Comparison of ENCODE assay signal across 8 mouse cellular contexts in genomic region chr16:32645361-32645914, GRCm38 (mm10). TPM values are rescaled to one million over a fixed set of nuclear protein-coding genes. Genes with fewer than 3 reads are reported as not detected.
A peak's percentile ranks its signal among the peaks of the same experiment; 100 is the strongest.
DNase-seq lines count a peak whose midpoint lies in the region; ATAC-seq and TF ChIP-seq lines count a peak whose summit lies in the region.

No protein-coding gene starts in this region.

- H3K36me3 ChIP-seq in forebrain, embryonic 14.5 days (ENCODE audit: control insufficient read depth, insufficient read depth, low read length) = no peaks in the 10 kb centered on the region
- H3K36me3 ChIP-seq in kidney, adult 2 months (ENCODE audit: control insufficient read depth, insufficient read depth, low read length) = no peaks in the 10 kb centered on the region
- no peaks in the 10 kb centered on the region for H3K36me3 ChIP-seq in lung, embryonic 14.5 days (ENCODE audit: insufficient read depth)

- peak overlapping the region; percentile 72 for H3K4me2 ChIP-seq in forebrain, embryonic 14.5 days (ENCODE audit: low read length)
- H3K4me2 ChIP-seq in lung, embryonic 14.5 days = peak overlapping the region; percentile 88

- no peak for TF ChIP-seq POLR2A in kidney, adult 2 months (IDR thresholded peaks at IDR 0.05; ENCODE audit: low read depth, low read length)

- peak; percentile 21; the same call in 1 of the 2 replicates for TF ChIP-seq CTCF in kidney, adult 2 months (conservative IDR thresholded peaks at IDR 0.05; ENCODE audit: insufficient read depth, insufficient read length, low read depth, low read length)
- peak; percentile 54 for TF ChIP-seq CTCF in lung, embryonic 14.5 days (IDR thresholded peaks at IDR 0.05; ENCODE audit: low read depth)

- ATAC-seq in forebrain, embryonic 14.5 days = peak; percentile 23; the same call in 1 of the 2 replicates
- ATAC-seq in lung, embryonic 14.5 days (ENCODE audit: insufficient read depth) = peak; percentile 12; the same call in 1 of the 2 replicates

- 13% methylated on average over 14 of the region's 14 CpGs for WGBS in forebrain, embryonic 14.5 days
- WGBS in kidney, adult 2 months = 13% methylated on average over 14 of the region's 14 CpGs
- WGBS in lung, embryonic 14.5 days = 16% methylated on average over 14 of the region's 14 CpGs

- peaks cover 20% of the 10 kb centered on the region for H3K4me1 ChIP-seq in forebrain, embryonic 14.5 days (ENCODE audit: control insufficient read depth, insufficient read depth, low read length)
- peaks cover 9% of the 10 kb centered on the region for H3K4me1 ChIP-seq in kidney, adult 2 months (ENCODE audit: control insufficient read depth, insufficient read depth, low read length)
- peaks cover 15% of the 10 kb centered on the region for H3K4me1 ChIP-seq in lung, embryonic 14.5 days (ENCODE audit: insufficient read depth)

- H3K9me3 ChIP-seq in forebrain, embryonic 14.5 days (replicated peaks; ENCODE audit: control insufficient read depth, low read length) = no peaks in the 10 kb centered on the region
- H3K9me3 ChIP-seq in lung, embryonic 14.5 days (ENCODE audit: low read depth, low read length) = no peaks in the 10 kb centered on the region

- peak; percentile 58 to 60 for DNase-seq in urinary bladder, adult 18-20 months (ENCODE audit: low spot score in 2 of 2)
- no peak for DNase-seq in urinary bladder, postnatal 25 days (ENCODE audit: low spot score)
- peak; percentile 74 for DNase-seq in c-Kit-positive CD71-positive TER-119-negative erythroid progenitor cells, embryonic 14.5 days (ENCODE audit: low read depth)
- DNase-seq in forebrain, embryonic 14.5 days (ENCODE audit: low spot score) = peak; percentile 74
- DNase-seq in kidney, adult 2 months = peak; percentile 80
- no peak for DNase-seq in lung, embryonic 14.5 days
- peak; percentile 46 for DNase-seq in retina, embryonic 14.5 days (ENCODE audit: low spot score)
- no peak for DNase-seq in ovary, postnatal 10 days (ENCODE audit: low spot score)

- peak overlapping the region; percentile 91 for H3K9ac ChIP-seq in forebrain, embryonic 14.5 days (ENCODE audit: low read length)
- peak overlapping the region; percentile 87; the same call in 1 of the 2 replicates for H3K9ac ChIP-seq in lung, embryonic 14.5 days

- H3K27me3 ChIP-seq in forebrain, embryonic 14.5 days (replicated peaks; ENCODE audit: control insufficient read depth, insufficient read depth, low read length) = no peaks in the 10 kb centered on the region
- H3K27me3 ChIP-seq in kidney, adult 2 months (replicated peaks; ENCODE audit: control insufficient read depth, insufficient read depth, low read length) = no peaks in the 10 kb centered on the region
- H3K27me3 ChIP-seq in lung, embryonic 14.5 days (ENCODE audit: insufficient read depth, low read length) = no peaks in the 10 kb centered on the region

- peak overlapping the region; percentile 89 for H3K4me3 ChIP-seq in forebrain, embryonic 14.5 days (ENCODE audit: low read depth, low read length)
- peak overlapping the region; percentile 74; the same call in 1 of the 2 replicates for H3K4me3 ChIP-seq in kidney, adult 2 months (ENCODE audit: insufficient read depth, low read depth, low read length)
- peak overlapping the region; percentile 91 for H3K4me3 ChIP-seq in lung, embryonic 14.5 days (ENCODE audit: low read depth, low read length)

- peak overlapping the region; percentile 35 for H3K27ac ChIP-seq in forebrain, embryonic 14.5 days (ENCODE audit: low read depth, low read length)
- H3K27ac ChIP-seq in kidney, adult 2 months (ENCODE audit: insufficient read depth, low read depth, low read length) = no peak overlapping the region
- no peak overlapping the region; the same call in 1 of the 2 replicates for H3K27ac ChIP-seq in lung, embryonic 14.5 days (ENCODE audit: low read depth)

RNA-seq across cellular contexts. Expression of gene Tnk2, which starts 1.8 kb away (rescaled TPM):
- 11.2 and 13.1 TPM in 2 replicates for polyA plus RNA-seq in forebrain, embryonic 14.5 days (2014; fragmentation: Nextera tagmentation; extraction: Ambion mirVana)
- polyA plus RNA-seq in kidney, adult 2 months (2012; rRNA removed) = 35.8 and 40.8 TPM in 2 replicates
- 20.0 and 21.6 TPM in 2 replicates for polyA plus RNA-seq in lung, embryonic 14.5 days (2014; fragmentation: Nextera tagmentation; extraction: Ambion mirVana)

RNA-seq across cellular contexts. Expression of gene Tfrc, which starts 36.7 kb away (rescaled TPM):
- 43.9 and 56.0 TPM in 2 replicates for polyA plus RNA-seq in forebrain, embryonic 14.5 days (2014; fragmentation: Nextera tagmentation; extraction: Ambion mirVana)
- 7.9 and 12.0 TPM in 2 replicates for polyA plus RNA-seq in kidney, adult 2 months (2012; rRNA removed)
- polyA plus RNA-seq in lung, embryonic 14.5 days (2014; fragmentation: Nextera tagmentation; extraction: Ambion mirVana) = 64.5 and 71.2 TPM in 2 replicates

Comparison
In these comparisons a context has a peak if more than half of its experiments do, and no peak if none do; other contexts are left out.
1. DNase-seq: peak in urinary bladder, adult 18-20 months (2 of 2), c-Kit-positive CD71-positive TER-119-negative erythroid progenitor cells, embryonic 14.5 days (single experiment), forebrain, embryonic 14.5 days (single experiment), kidney, adult 2 months (single experiment) and retina, embryonic 14.5 days (single experiment); none in urinary bladder, postnatal 25 days (single experiment), lung, embryonic 14.5 days (single experiment) and ovary, postnatal 10 days (single experiment).
2. Peak in every context shown above with its lines, with median percentiles within 50 percentile points of each other: H3K4me3 ChIP-seq.